Mouse (Mus musculus) heart, postnatal 0 days (tissue): ENCODE results near the gene Pofut2.

Experiments
- CTCF ChIP-seq: IDR thresholded peaks from 2 replicates; pipeline ENCODE4 v1.5.1; 2016; ENCODE audit warnings: antibody characterized with exemption, control low read depth, low read depth
- EP300 ChIP-seq: IDR thresholded peaks from 2 replicates; pipeline ENCODE4 v1.6.1; 2016; ENCODE audit warnings: antibody characterized with exemption, low read depth

- TF ChIP-seq CTCF (no peak), EP300 (no peak)
These were observed 45.5 kb upstream of the Pofut2 start for GRCm38 (mm10) chr10:77213483-77213882.
